Mouse (Mus musculus) kidney, adult 2 months (tissue): ENCODE results near the gene Cxadr.

Source experiments
- CTCF ChIP-seq: fragments of 200-500 bp; conservative IDR thresholded peaks from 2 replicates; pipeline ENCODE4 v1.5.1; 2011; ENCODE audit warnings: low read depth, mild to moderate bottlenecking, control low read depth, low read length, moderate library complexity, mixed read lengths; ENCODE audit not compliant: insufficient read depth, insufficient read length
- POLR2A ChIP-seq: fragments of 200-500 bp; IDR thresholded peaks from one replicate; pipeline ENCODE4 v1.6.1; 2011; ENCODE audit warnings: low read depth, low read length, control low read depth

DNA sequence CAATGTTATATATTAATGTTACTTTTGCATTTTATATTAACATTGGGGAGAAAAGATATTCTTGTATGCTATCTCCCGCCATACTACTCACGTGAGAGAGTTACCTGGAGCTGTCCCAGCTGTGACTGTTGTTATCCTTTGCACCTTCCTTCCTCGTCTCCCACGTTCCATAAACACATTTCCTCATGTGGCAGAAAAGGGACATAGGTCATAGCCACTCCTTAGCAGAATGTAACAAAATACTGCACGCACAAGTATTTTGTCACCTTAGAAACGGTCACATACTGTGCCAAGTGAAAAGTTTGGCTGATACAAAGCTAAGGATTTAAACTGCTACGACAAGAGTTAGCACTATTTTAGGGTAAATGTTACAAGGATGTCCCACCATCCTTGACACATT, 26.3 kb downstream of the Cxadr start:
- TF ChIP-seq CTCF (no peak), POLR2A (no peak)
